Mouse (Mus musculus) cortical plate, adult 2 months (tissue): ENCODE measurements around the gene Zbtb20. TPM values are rescaled to one million over a fixed set of nuclear protein-coding genes. Genes with fewer than 3 reads are reported as not detected.

ENCODE experiments used
- H3K27ac ChIP-seq: fragments of 200-500 bp; 2 replicates; pipeline ENCODE4 v1.5.1; 2012; ENCODE audit warnings: low read length, control low read depth, inconsistent platforms; ENCODE audit not compliant: insufficient read depth
- H3K4me1 ChIP-seq: fragments of 200-500 bp; 2 replicates; pipeline ENCODE4 v1.6.1; 2011; ENCODE audit warnings: low read length; ENCODE audit not compliant: control insufficient read depth, insufficient read depth
- H3K4me3 ChIP-seq: fragments of 200-500 bp; 2 replicates; pipeline ENCODE4 v1.5.1; 2011; ENCODE audit warnings: mild to moderate bottlenecking, low read length, control low read depth; ENCODE audit not compliant: insufficient read depth
- CTCF ChIP-seq: fragments of 200-500 bp; IDR thresholded peaks from 2 replicates; pipeline ENCODE4 v1.5.1; 2011; ENCODE audit warnings: mild to moderate bottlenecking, control low read depth, low read length; ENCODE audit not compliant: insufficient read depth; ENCODE audit errors: extremely low read depth
- POLR2A ChIP-seq: fragments of 200-500 bp; IDR thresholded peaks from 2 replicates; pipeline ENCODE4 v1.6.1; 2011; ENCODE audit warnings: mild to moderate bottlenecking, low read length, control low read depth; ENCODE audit not compliant: insufficient read depth; ENCODE audit errors: extremely low read depth
- polyA plus RNA-seq: library from polyadenylated mRNA; depleted of rRNA; stranded (reverse); fragments of >200 nt; gene quantifications from 2 replicates; pipeline ENCODE4 v1.2.3, GENCODE M21; 2012

Zbtb20 gene
- polyA plus RNA-seq, 1 experiment = 13.1 TPM

DNA sequence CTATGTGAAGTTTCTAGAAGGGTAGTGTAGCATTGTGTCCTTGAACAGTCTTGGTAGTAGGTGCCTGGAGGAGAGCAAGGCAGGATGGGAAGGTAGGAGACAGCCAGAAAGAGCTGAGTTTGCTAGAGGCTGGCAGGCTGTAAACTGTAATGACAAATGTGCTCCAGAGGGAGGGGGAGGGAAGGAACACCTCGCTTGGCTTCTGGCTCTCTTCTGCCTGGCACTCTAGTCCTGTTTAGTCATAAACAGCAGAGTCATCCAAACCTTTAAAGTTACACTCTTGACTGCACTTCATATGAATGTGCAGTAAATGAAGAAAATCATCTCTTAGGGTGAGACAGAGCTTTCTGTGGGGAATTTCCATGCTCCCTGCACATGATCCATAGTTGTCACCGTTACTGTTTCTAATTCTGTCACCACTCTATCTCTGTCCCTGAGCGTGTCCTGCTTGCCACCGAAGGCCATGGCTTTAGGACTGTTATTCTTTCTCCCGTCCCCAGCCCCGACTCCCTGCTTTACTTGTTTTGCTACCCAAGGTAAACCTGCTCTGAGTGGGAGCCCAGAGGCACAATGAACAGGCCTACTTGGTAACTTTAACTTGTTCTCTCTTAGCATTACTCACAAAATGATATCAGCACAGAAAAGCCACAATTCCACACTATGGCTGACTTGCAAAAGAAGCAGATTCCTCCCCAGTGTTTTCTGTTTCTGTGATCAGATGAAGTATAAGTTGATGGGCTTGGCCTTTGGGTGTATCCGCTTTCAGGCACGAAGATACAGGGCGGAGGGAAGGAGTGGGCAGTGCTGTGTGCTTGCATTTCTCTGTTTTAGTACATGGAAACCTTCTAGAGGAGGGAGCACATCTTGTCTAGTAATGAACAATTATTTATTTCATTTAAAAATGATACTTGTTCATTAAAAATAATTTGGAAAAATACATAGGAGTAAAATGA, 427.8 kb downstream of the Zbtb20 start:
- TF ChIP-seq CTCF = no peak
- no peak for TF ChIP-seq POLR2A
- no peak overlapping the region for H3K27ac ChIP-seq
- peaks cover 2% of the 10 kb centered on the region; the same call in 1 of the 2 replicates for H3K4me1 ChIP-seq
- H3K4me3 ChIP-seq = no peak overlapping the region

GRCm38 (mm10) chr16:43309968-43310431, 434.3 kb downstream of the Zbtb20 start:
- Histone ChIP-seq H3K27ac (peak overlapping the region; percentile 73; the same call in 1 of the 2 replicates), H3K4me3 (no peak overlapping the region), H3K4me1 (no peaks in the 10 kb centered on the region; the same call in 1 of the 2 replicates)
- TF ChIP-seq CTCF = no peak
- no peak for TF ChIP-seq POLR2A

- TF ChIP-seq POLR2A (no peak), CTCF (no peak)
- no peak overlapping the region for H3K27ac ChIP-seq
- H3K4me1 ChIP-seq = no peaks in the 10 kb centered on the region
- no peak overlapping the region for H3K4me3 ChIP-seq
Observed at GRCm38 (mm10) chr16:43324009-43324408, 448.3 kb downstream of the Zbtb20 start.

DNA sequence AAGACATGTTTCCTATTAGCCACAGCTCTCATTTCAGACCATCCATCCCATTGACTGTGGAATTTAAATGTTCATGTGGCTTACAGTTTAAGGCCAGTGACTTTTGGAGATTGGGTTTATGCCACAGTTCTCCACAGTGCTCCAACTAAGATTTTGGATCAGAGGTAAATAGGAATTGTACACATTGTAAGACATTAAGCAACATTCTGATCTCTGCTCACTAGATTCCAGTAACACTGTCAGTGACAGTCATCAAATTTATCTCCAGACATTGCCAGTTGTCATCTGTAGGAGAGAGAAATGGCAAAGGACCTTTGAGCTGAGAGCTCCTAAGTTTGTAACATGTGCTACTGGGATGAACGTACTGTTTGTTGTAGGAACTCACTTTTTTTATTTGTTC, 452.5 kb downstream of the Zbtb20 start:
- Histone ChIP-seq H3K4me1 (no peaks in the 10 kb centered on the region), H3K4me3 (no peak overlapping the region), H3K27ac (no peak overlapping the region)
- TF ChIP-seq POLR2A (no peak), CTCF (no peak)

- no peak for TF ChIP-seq POLR2A
- TF ChIP-seq CTCF = no peak
- Histone ChIP-seq H3K4me1 (peaks cover 1% of the 10 kb centered on the region; the same call in 1 of the 2 replicates), H3K27ac (no peak overlapping the region), H3K4me3 (no peak overlapping the region)
Observed at GRCm38 (mm10) chr16:43330206-43330605, 454.5 kb downstream of the Zbtb20 start.

- TF ChIP-seq POLR2A (no peak), CTCF (no peak)
- no peak overlapping the region for H3K27ac ChIP-seq
- H3K4me1 ChIP-seq = peaks cover 1% of the 10 kb centered on the region; the same call in 1 of the 2 replicates
- no peak overlapping the region for H3K4me3 ChIP-seq
Observed at GRCm38 (mm10) chr16:43331440-43331839, 455.8 kb downstream of the Zbtb20 start.

DNA sequence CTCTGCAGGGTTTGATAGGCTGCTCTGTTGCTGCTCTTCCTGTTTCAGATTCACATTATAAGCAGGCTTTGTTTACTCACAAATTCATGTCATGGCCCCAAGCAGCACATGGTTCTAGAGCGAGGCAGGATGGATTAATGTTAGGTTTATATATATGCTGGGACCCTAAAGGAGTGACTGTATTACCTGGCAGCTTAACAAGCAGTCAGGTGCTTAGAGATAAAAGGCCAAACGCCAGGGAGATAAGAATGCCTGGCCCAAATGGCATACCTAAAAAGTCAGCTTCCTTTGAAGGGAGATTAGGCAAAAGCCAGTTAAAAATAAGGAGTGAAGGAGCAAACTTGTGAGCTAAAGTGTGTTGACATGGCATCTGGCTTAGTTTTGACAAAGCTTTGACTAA, 457.1 kb downstream of the Zbtb20 start:
- Histone ChIP-seq H3K4me3 (no peak overlapping the region), H3K4me1 (peaks cover 1% of the 10 kb centered on the region; the same call in 1 of the 2 replicates), H3K27ac (no peak overlapping the region)
- TF ChIP-seq POLR2A (no peak), CTCF (no peak)

DNA sequence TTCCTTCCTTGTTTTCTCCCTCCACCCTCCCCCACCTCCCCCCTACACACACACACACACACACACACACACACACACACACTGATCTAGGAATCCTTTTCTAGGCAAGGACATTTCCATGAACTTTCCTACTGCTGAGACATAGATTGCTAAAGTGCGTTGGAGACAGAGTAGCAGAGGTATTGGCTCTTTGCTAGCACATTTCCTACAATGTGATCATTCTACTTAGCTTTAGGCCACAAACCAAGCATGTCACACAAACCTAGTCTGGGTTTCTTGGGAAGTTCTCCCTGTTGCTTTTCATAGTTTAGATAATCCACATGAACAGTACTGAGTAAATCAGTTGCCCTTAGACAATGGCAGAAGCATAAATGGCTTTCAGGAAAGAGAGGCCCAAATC, 457.6 kb downstream of the Zbtb20 start:
- no peak for TF ChIP-seq POLR2A
- no peak for TF ChIP-seq CTCF
- H3K4me3 ChIP-seq = no peak overlapping the region
- peaks cover 1% of the 10 kb centered on the region; the same call in 1 of the 2 replicates for H3K4me1 ChIP-seq
- no peak overlapping the region for H3K27ac ChIP-seq

GRCm38 (mm10) chr16:43334411-43335150, 458.9 kb downstream of the Zbtb20 start:
- Histone ChIP-seq H3K4me3 (no peak overlapping the region), H3K4me1 (peaks cover 1% of the 10 kb centered on the region; the same call in 1 of the 2 replicates), H3K27ac (peak overlapping the region; percentile 65; the same call in 1 of the 2 replicates)
- TF ChIP-seq CTCF (no peak), POLR2A (no peak)

DNA sequence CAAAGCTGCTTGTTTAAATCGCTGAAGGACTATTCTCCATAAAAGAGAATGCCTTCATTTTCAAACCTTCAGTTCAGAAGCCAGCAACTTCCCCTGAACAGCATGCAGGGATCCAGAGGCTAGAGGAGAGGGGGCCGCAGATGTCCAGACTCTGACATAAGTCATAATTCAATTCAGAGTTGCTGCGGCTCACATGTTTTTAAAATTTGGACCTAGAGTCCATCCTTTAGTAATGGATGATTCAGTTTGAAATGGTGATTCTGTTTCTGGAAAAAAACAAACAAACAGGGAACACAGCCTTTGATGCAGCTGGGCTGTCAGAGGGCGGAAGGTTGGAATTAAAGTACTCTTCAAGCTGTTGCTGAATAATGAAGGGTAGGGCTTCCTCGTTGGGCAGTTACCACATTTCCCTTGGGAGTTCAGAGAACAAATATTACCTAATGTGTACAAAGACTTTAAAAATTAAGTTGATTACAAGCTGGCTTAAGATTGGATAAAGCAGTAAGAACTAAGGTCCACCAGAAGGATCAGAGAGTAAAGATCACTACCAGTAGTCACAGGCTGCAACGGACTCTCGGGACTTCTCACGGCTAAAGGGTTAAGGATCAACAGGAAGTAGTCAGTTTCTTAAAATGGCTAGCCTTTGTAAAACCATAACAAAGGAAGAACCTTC, 459.6 kb downstream of the Zbtb20 start:
- Histone ChIP-seq H3K4me1 (peaks cover 1% of the 10 kb centered on the region; the same call in 1 of the 2 replicates), H3K4me3 (no peak overlapping the region), H3K27ac (peak overlapping the region; percentile 65)

More for the DNA sequence above, 459.6 kb downstream of the Zbtb20 start:
- TF ChIP-seq POLR2A (no peak), CTCF (no peak)
